Mouse (Mus musculus): ENCODE measurements around the gene Ghdc. TPM values are rescaled to one million over a fixed set of nuclear protein-coding genes. Genes with fewer than 3 reads are reported as not detected.
"Not testable (repeated sequence)": the region's sequence is repeated elsewhere in the genome, so short reads cannot be mapped to it uniquely, and the experiment has no call there.

Gene Ghdc
- polyA plus RNA-seq, 1 experiment from 2014 or later: 1.4 TPM

GRCm38 (mm10) chr11:100806380-100807305, 35.9 kb upstream of the Ghdc start:
- no peak overlapping the region for H3K27ac ChIP-seq
- H3K27me3 ChIP-seq: no peaks in the 10 kb centered on the region
- 78% methylated on average over 20 of the region's 20 CpGs for WGBS (ENCODE audit: insufficient replicate concordance)
- H3K9ac ChIP-seq: no peak overlapping the region
- 0 out of 2 replicates have a peak, but pooled peaks cover 7% of the 10 kb centered on the region for H3K4me1 ChIP-seq (replicated peaks)
- ATAC-seq (ENCODE audit: low read depth) (no peak), DNase-seq (no peak)
- H3K9me3 ChIP-seq (replicated peaks): no peaks in the 10 kb centered on the region
- no peak overlapping the region for H3K4me3 ChIP-seq (replicated peaks)
- H3K36me3 ChIP-seq: peaks cover 54% of the 10 kb centered on the region
- H3K4me2 ChIP-seq: no peak overlapping the region

DNA sequence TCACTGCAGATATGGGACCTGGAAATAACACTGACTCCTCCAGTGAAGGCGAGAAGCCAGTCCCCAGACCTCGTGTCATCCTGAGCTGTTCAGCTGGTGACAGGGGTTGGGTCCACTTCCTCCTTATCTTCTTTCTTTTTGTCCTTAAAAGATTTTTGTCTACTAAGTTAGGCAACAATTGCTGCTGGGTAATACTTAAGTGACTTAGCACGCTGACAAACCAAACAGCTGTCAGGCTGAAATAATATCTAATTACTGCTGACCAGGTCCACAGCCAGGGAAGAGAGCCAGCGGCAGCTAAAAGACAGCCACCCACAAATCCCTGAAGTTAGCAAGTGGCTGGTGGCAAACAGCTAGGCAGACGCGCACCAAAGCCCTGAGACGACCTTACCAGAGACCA, 34.8 kb upstream of the Ghdc start:
- Histone ChIP-seq H3K9me3 (replicated peaks) (no peaks in the 10 kb centered on the region), H3K4me2 (no peak overlapping the region), H3K27ac (no peak overlapping the region), H3K27me3 (no peaks in the 10 kb centered on the region), H3K4me1 (replicated peaks) (0 out of 2 replicates have a peak, but pooled peaks cover 7% of the 10 kb centered on the region), H3K4me3 (replicated peaks) (no peak overlapping the region), H3K36me3 (peaks cover 55% of the 10 kb centered on the region), H3K9ac (no peak overlapping the region)
- DNase-seq (no peak), ATAC-seq (ENCODE audit: low read depth) (no peak)
- 65% methylated on average over 7 of the region's 7 CpGs for WGBS (ENCODE audit: insufficient replicate concordance)

- H3K36me3 ChIP-seq: peaks cover 64% of the 10 kb centered on the region
- no peak overlapping the region for H3K4me2 ChIP-seq
- ATAC-seq (ENCODE audit: low read depth): no peak
- no peak for DNase-seq
- 70% methylated on average over 10 of the region's 10 CpGs for WGBS (ENCODE audit: insufficient replicate concordance)
- no peaks in the 10 kb centered on the region for H3K9me3 ChIP-seq (replicated peaks)
- H3K4me3 ChIP-seq (replicated peaks): no peak overlapping the region
- H3K27ac ChIP-seq: no peak overlapping the region
- no peak overlapping the region for H3K9ac ChIP-seq
- no peaks in the 10 kb centered on the region for H3K27me3 ChIP-seq
- H3K4me1 ChIP-seq (replicated peaks): 0 out of 2 replicates have a peak, but pooled peaks cover 7% of the 10 kb centered on the region
These were observed 33.7 kb upstream of the Ghdc start for GRCm38 (mm10) chr11:100804409-100804808.

DNA sequence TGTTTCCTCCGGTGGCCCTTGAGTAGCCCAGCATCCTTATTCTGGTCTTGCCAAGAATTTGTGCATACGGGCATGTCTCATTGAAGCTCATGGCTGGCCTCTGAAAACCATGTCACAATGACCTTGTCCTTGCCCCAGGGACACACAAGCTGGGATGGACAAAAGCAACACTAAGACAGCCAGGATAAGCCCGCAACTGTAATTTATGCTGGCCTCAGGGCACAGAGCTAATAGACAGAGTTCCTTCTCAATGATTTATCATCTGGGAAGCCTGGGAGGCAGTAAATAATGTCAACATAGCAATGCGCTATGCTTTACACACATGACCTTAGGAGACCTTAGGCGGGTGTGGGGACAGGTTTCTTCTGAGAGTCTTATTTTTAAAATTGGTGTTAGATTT, 28.7 kb upstream of the Ghdc start:
- Histone ChIP-seq H3K9me3 (replicated peaks) (no peaks in the 10 kb centered on the region), H3K9ac (no peak overlapping the region), H3K4me2 (no peak overlapping the region), H3K27me3 (no peaks in the 10 kb centered on the region), H3K4me3 (replicated peaks) (no peak overlapping the region), H3K27ac (no peak overlapping the region), H3K4me1 (replicated peaks) (no peaks in the 10 kb centered on the region), H3K36me3 (peaks cover 72% of the 10 kb centered on the region)
- WGBS (ENCODE audit: insufficient replicate concordance): 89% methylated on average over 5 of the region's 5 CpGs
- no peak for ATAC-seq (ENCODE audit: low read depth)
- DNase-seq: no peak

DNA sequence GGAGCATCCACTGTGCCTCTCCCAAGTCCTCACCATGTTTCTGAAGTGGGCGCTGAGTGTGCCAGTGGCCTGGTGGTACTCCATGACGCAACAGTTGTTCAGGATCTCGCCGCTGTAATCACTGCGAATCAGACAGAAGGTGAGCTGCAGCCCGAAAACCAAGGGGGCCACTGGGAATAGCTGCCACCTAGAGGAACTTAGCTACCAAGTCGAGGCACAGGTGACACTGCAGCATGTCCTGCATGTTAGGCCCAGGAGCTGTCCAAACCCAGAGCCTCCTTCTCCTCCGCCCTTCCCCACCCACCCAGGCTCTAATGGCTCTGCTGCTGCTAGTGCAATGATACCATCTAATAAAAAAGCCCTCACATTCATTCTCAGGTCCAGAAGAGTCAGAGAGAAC, 25.8 kb upstream of the Ghdc start:
- WGBS (ENCODE audit: insufficient replicate concordance): 81% methylated on average over 8 of the region's 8 CpGs
- H3K9me3 ChIP-seq (replicated peaks): no peaks in the 10 kb centered on the region
- no peak overlapping the region for H3K9ac ChIP-seq
- no peaks in the 10 kb centered on the region for H3K4me1 ChIP-seq (replicated peaks)
- no peak for DNase-seq
- no peak overlapping the region for H3K4me2 ChIP-seq
- no peak overlapping the region for H3K4me3 ChIP-seq (replicated peaks)
- H3K27me3 ChIP-seq: no peaks in the 10 kb centered on the region
- H3K27ac ChIP-seq: no peak overlapping the region
- no peak for ATAC-seq (ENCODE audit: low read depth)
- peaks cover 53% of the 10 kb centered on the region for H3K36me3 ChIP-seq

GRCm38 (mm10) chr11:100795386-100795785, 24.6 kb upstream of the Ghdc start:
- DNase-seq (no peak), ATAC-seq (ENCODE audit: low read depth) (no peak)
- H3K4me2 ChIP-seq: no peak overlapping the region
- no peak overlapping the region for H3K4me3 ChIP-seq (replicated peaks)
- H3K9ac ChIP-seq: no peak overlapping the region
- no peaks in the 10 kb centered on the region for H3K9me3 ChIP-seq (replicated peaks)
- WGBS (ENCODE audit: insufficient replicate concordance): 95% methylated on average over 2 of the region's 2 CpGs
- peaks cover 55% of the 10 kb centered on the region for H3K36me3 ChIP-seq
- H3K27ac ChIP-seq: no peak overlapping the region
- H3K4me1 ChIP-seq (replicated peaks): no peaks in the 10 kb centered on the region
- H3K27me3 ChIP-seq: no peaks in the 10 kb centered on the region

DNA sequence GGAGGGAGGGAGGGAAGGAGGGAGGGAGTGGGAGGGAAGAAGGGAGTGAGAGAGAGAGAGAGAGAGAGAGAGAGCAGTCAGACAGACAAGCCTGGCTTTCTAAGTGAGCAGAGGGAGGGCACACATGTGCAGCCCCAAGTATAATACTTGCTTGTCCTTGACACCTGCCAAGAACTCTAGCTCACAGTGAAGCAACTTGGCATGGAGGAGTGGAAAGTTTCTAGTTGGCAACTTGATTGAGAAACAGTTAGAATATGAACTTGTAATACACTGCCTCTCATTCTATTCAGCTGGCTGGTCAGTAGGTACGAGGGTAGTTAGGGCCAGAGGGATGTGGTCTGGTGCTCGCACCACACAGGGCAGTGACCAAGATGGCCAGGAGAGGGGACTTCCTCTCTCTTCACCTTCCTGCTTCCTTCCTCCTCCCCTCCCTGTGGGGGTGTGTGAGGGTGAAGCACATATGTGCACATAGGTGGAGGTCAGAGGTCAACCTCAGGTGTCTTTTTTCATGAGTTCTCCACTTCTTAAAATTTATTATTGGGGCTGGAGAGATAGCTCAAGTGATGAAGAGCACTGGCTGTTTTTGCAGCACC, 20.8 kb upstream of the Ghdc start:
- no peaks in the 10 kb centered on the region for H3K27me3 ChIP-seq
- DNase-seq: no peak
- H3K9me3 ChIP-seq (replicated peaks): no peaks in the 10 kb centered on the region
- no peak overlapping the region for H3K27ac ChIP-seq
- no peak for ATAC-seq (ENCODE audit: low read depth)
- H3K4me3 ChIP-seq (replicated peaks): no peak overlapping the region
- no peaks in the 10 kb centered on the region for H3K4me1 ChIP-seq (replicated peaks)
- no peak overlapping the region for H3K9ac ChIP-seq
- H3K4me2 ChIP-seq: no peak overlapping the region
- peaks cover 64% of the 10 kb centered on the region for H3K36me3 ChIP-seq
- 84% methylated on average over 2 of the region's 2 CpGs for WGBS (ENCODE audit: insufficient replicate concordance)

DNA sequence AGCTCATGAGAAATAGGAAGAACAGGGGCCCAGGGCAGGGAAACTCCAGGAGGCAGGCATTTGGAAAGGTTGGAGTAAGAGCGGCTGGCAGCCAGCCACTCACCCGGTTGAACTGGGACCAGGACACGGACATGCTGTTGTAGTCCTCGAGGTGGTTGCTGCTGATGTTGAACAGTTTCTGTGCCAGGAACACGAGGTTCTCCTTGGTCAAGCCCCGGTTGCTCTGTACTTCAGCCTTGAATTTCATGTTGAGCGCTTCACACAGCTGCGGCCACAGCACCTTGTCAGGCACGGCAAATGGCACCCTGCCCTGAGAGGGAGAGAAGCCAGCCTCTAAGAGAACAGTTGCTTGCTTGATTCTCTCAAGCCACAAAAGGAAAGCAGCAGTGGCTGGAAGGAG, 19.9 kb upstream of the Ghdc start:
- not testable (repeated sequence) for DNase-seq, H3K27ac ChIP-seq
- 82% methylated on average over 9 of the region's 9 CpGs for WGBS (ENCODE audit: insufficient replicate concordance)

DNA sequence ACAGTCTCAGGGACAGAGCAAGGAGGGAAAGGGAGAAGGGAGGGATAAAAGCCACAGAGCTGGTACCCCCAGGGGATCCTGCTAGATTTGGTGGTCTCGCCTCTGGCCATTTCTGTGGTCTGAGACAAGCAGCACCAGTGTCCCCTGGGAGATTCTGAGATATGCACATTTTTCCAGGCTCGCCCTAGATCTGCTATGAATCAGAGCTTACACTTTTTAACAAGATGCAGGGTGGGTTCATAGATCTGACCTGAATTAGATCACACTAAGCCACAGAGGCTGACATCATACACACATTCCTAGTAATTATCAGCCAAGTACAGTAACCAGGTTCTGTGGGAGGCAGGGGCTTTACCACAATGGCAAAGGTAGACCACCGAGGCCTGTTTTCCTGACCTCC, 18.9 kb upstream of the Ghdc start:
- H3K4me2 ChIP-seq: no peak overlapping the region
- no peak overlapping the region for H3K27ac ChIP-seq
- WGBS (ENCODE audit: insufficient replicate concordance): 83% methylated on average over 3 of the region's 3 CpGs
- H3K9me3 ChIP-seq (replicated peaks): no peaks in the 10 kb centered on the region
- peaks cover 77% of the 10 kb centered on the region for H3K36me3 ChIP-seq
- no peaks in the 10 kb centered on the region for H3K4me1 ChIP-seq (replicated peaks)
- DNase-seq (no peak), ATAC-seq (ENCODE audit: low read depth) (no peak)
- H3K9ac ChIP-seq: no peak overlapping the region
- no peaks in the 10 kb centered on the region for H3K27me3 ChIP-seq
- no peak overlapping the region for H3K4me3 ChIP-seq (replicated peaks)

More for the DNA sequence above, 19.9 kb upstream of the Ghdc start:
- ATAC-seq (ENCODE audit: low read depth); H3K4me1 ChIP-seq (replicated peaks); H3K4me3 ChIP-seq (replicated peaks); H3K9ac ChIP-seq; H3K9me3 ChIP-seq (replicated peaks); H3K27me3 ChIP-seq; H3K4me2 ChIP-seq: not testable (repeated sequence)
- H3K36me3 ChIP-seq: peaks cover 68% of the 10 kb centered on the region

GRCm38 (mm10) chr11:100785774-100786173, 15.0 kb upstream of the Ghdc start:
- Histone ChIP-seq H3K36me3 (peaks cover 97% of the 10 kb centered on the region), H3K9ac (no peak overlapping the region), H3K4me3 (replicated peaks) (no peak overlapping the region), H3K27ac (no peak overlapping the region), H3K27me3 (no peaks in the 10 kb centered on the region), H3K4me1 (replicated peaks) (peaks cover 13% of the 10 kb centered on the region), H3K9me3 (replicated peaks) (no peaks in the 10 kb centered on the region), H3K4me2 (no peak overlapping the region)
- ATAC-seq (ENCODE audit: low read depth): no peak
- 91% methylated on average over 2 of the region's 2 CpGs for WGBS (ENCODE audit: insufficient replicate concordance)
- no peak for DNase-seq

DNA sequence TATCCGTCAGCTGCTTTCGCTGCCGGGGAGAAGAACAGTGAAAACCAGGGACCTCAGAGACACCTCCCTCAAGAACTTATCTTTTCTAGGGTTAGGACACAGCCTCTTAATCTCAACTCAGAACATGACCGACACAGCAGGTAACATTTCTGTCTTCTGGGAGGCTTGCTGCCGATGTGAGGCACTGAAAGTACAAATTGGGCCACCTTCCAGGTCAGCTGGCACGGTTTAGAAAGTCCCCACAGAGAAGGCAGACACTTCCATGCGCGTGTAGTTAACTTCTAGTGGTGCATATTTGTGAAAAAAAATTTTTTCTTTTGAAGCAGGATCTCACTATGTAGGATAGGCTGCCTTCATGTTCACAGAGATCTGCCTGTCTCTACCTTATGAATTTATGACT, 13.5 kb upstream of the Ghdc start:
- DNase-seq (no peak), ATAC-seq (ENCODE audit: low read depth) (no peak)
- WGBS (ENCODE audit: insufficient replicate concordance): 83% methylated on average over 8 of the region's 8 CpGs
- no peak overlapping the region for H3K4me3 ChIP-seq (replicated peaks)
- H3K9ac ChIP-seq: no peak overlapping the region
- no peak overlapping the region for H3K27ac ChIP-seq
- H3K4me1 ChIP-seq (replicated peaks): peaks cover 13% of the 10 kb centered on the region
- H3K4me2 ChIP-seq: no peak overlapping the region
- H3K36me3 ChIP-seq: peaks cover 95% of the 10 kb centered on the region
- H3K9me3 ChIP-seq (replicated peaks): no peaks in the 10 kb centered on the region
- no peaks in the 10 kb centered on the region for H3K27me3 ChIP-seq
